Comparison of ENCODE assay signal across 31 mouse cellular contexts in genomic region chr17:30460727-30461349, GRCm38 (mm10).
DNase-seq lines count a peak whose midpoint lies in the region; ATAC-seq and TF ChIP-seq lines count a peak whose summit lies in the region.
"Had no signal": no experiment of that assay in that cellular context is flagged by ENCODE, and none has a peak within 500 bp of the region (broad histone marks: within the 10 kb centered on the region; RNA-seq: fewer than 3 reads in every experiment).

No protein-coding gene starts in this region.

- no peaks in the 10 kb centered on the region for H3K9me3 ChIP-seq in hindbrain, embryonic 13.5 days
- H3K9me3 ChIP-seq in hindbrain, embryonic 10.5 days: no peaks in the 10 kb centered on the region
- H3K9me3 ChIP-seq in midbrain, embryonic 15.5 days: no peaks in the 10 kb centered on the region
- H3K9me3 ChIP-seq in midbrain, embryonic 11.5 days (ENCODE audit: control insufficient read depth, low read length): no peaks in the 10 kb centered on the region
- no peaks in the 10 kb centered on the region for H3K9me3 ChIP-seq in hindbrain, postnatal 0 days (ENCODE audit: low read length)
- H3K9me3 ChIP-seq: embryonic facial prominence, embryonic 12.5 days; kidney, embryonic 15.5 days; limb, embryonic 13.5 days; lung, embryonic 15.5 days; megakaryocyte, embryonic 14.5 days had no signal

- no peak overlapping the region for H3K4me3 ChIP-seq in hindbrain, embryonic 13.5 days
- H3K4me3 ChIP-seq in hindbrain, embryonic 10.5 days: no peak overlapping the region
- no peak overlapping the region for H3K4me3 ChIP-seq in midbrain, embryonic 15.5 days
- H3K4me3 ChIP-seq in midbrain, embryonic 11.5 days (ENCODE audit: low read depth, low read length): no peak overlapping the region
- no peak overlapping the region for H3K4me3 ChIP-seq in hindbrain, postnatal 0 days (ENCODE audit: low read length)
- H3K4me3 ChIP-seq: embryonic facial prominence, embryonic 12.5 days; gastrocnemius, adult 2 months; kidney, embryonic 15.5 days; limb, embryonic 13.5 days; lung, embryonic 15.5 days; megakaryocyte, embryonic 14.5 days had no signal

- no peak for DNase-seq in hindbrain, embryonic 10.5 days (ENCODE audit: low spot score)
- DNase-seq in midbrain, embryonic 11.5 days (ENCODE audit: low spot score, missing footprints): no peak
- peak; percentile 42 for DNase-seq in hindbrain, postnatal 0 days (ENCODE audit: low spot score)
- no peak for DNase-seq in cerebellum, adult 9-10 months
- DNase-seq in adrenal gland, postnatal 10 days: no peak
- DNase-seq: adrenal gland, adult 8-10 months; B cell, adult 2 months; cerebellum, adult 11 months; cerebellum, adult 9-11 months; embryo, embryonic 11 days; gastrocnemius, adult 2 months; gastrocnemius, postnatal 36 days; heart, adult 18-20 months; heart, postnatal 36 days; kidney, adult 18-20 months; kidney, postnatal 25 days; lung, postnatal 36 days; right cerebral cortex, postnatal 4 days; thymus, adult 18-20 months; thymus, postnatal 25 days had no signal

- no peak overlapping the region for H3K4me2 ChIP-seq in hindbrain, embryonic 13.5 days
- H3K4me2 ChIP-seq in midbrain, embryonic 15.5 days: no peak overlapping the region
- no peak overlapping the region for H3K4me2 ChIP-seq in midbrain, embryonic 11.5 days
- no peak overlapping the region for H3K4me2 ChIP-seq in hindbrain, postnatal 0 days (ENCODE audit: low read depth, low read length)
- H3K4me2 ChIP-seq: embryonic facial prominence, embryonic 12.5 days; heart, embryonic 11.5 days; kidney, embryonic 15.5 days; limb, embryonic 13.5 days; liver, embryonic 11.5 days; lung, embryonic 15.5 days had no signal

- TF ChIP-seq CTCF in hindbrain, postnatal 0 days (IDR thresholded peaks at IDR 0.05; ENCODE audit: low read depth): no peak

- WGBS in hindbrain, embryonic 13.5 days: 77% methylated on average over 2 of the region's 2 CpGs
- WGBS in hindbrain, embryonic 10.5 days: 87% methylated on average over 2 of the region's 2 CpGs
- WGBS in midbrain, embryonic 15.5 days: 74% methylated on average over 2 of the region's 2 CpGs
- WGBS in midbrain, embryonic 11.5 days: 91% methylated on average over 2 of the region's 2 CpGs
- WGBS in hindbrain, postnatal 0 days: 66% methylated on average over 2 of the region's 2 CpGs

- no peaks in the 10 kb centered on the region for H3K36me3 ChIP-seq in hindbrain, embryonic 13.5 days
- no peaks in the 10 kb centered on the region for H3K36me3 ChIP-seq in hindbrain, embryonic 10.5 days
- no peaks in the 10 kb centered on the region for H3K36me3 ChIP-seq in midbrain, embryonic 15.5 days (replicated peaks)
- H3K36me3 ChIP-seq in midbrain, embryonic 11.5 days (ENCODE audit: control insufficient read depth, insufficient read depth, low read length): no peaks in the 10 kb centered on the region
- no peaks in the 10 kb centered on the region for H3K36me3 ChIP-seq in hindbrain, postnatal 0 days (ENCODE audit: insufficient read depth, low read length)
- H3K36me3 ChIP-seq: embryonic facial prominence, embryonic 12.5 days; kidney, embryonic 15.5 days; limb, embryonic 13.5 days; lung, embryonic 15.5 days had no signal

- no peak for ATAC-seq in hindbrain, embryonic 13.5 days (ENCODE audit: low FRiP score)
- no peak for ATAC-seq in midbrain, embryonic 15.5 days (replicated peaks)
- no peak for ATAC-seq in midbrain, embryonic 11.5 days (ENCODE audit: low FRiP score)
- ATAC-seq in hindbrain, postnatal 0 days: no peak
- ATAC-seq: inflammation-experienced regulatory T-cells, adult 6 months had no signal

- no peaks in the 10 kb centered on the region for H3K27me3 ChIP-seq in hindbrain, embryonic 13.5 days
- no peaks in the 10 kb centered on the region for H3K27me3 ChIP-seq in hindbrain, embryonic 10.5 days (ENCODE audit: insufficient read depth, poor library complexity, severe bottlenecking)
- H3K27me3 ChIP-seq in midbrain, embryonic 15.5 days (replicated peaks): no peaks in the 10 kb centered on the region
- H3K27me3 ChIP-seq in midbrain, embryonic 11.5 days (ENCODE audit: control insufficient read depth, insufficient read depth, low read length): no peaks in the 10 kb centered on the region
- H3K27me3 ChIP-seq in hindbrain, postnatal 0 days (ENCODE audit: insufficient read depth, low read length): no peaks in the 10 kb centered on the region
- H3K27me3 ChIP-seq: embryonic facial prominence, embryonic 12.5 days; kidney, embryonic 15.5 days; limb, embryonic 13.5 days; lung, embryonic 15.5 days had no signal

- no peak overlapping the region for H3K9ac ChIP-seq in hindbrain, embryonic 13.5 days
- H3K9ac ChIP-seq in midbrain, embryonic 15.5 days: no peak overlapping the region
- no peak overlapping the region for H3K9ac ChIP-seq in midbrain, embryonic 11.5 days (ENCODE audit: low read length)
- no peak overlapping the region for H3K9ac ChIP-seq in hindbrain, postnatal 0 days (replicated peaks; ENCODE audit: low read length)
- H3K9ac ChIP-seq: embryonic facial prominence, embryonic 12.5 days; kidney, embryonic 15.5 days; limb, embryonic 13.5 days; lung, embryonic 15.5 days had no signal

- H3K4me1 ChIP-seq in hindbrain, embryonic 13.5 days (replicated peaks): peaks cover 71% of the 10 kb centered on the region
- H3K4me1 ChIP-seq in hindbrain, embryonic 10.5 days (replicated peaks): peaks cover 46% of the 10 kb centered on the region
- peaks cover 46% of the 10 kb centered on the region for H3K4me1 ChIP-seq in midbrain, embryonic 15.5 days
- H3K4me1 ChIP-seq in midbrain, embryonic 11.5 days (ENCODE audit: control insufficient read depth, insufficient read depth, low read length): peaks cover 12% of the 10 kb centered on the region
- H3K4me1 ChIP-seq in hindbrain, postnatal 0 days (ENCODE audit: insufficient read depth, low read length): peaks cover 11% of the 10 kb centered on the region
- H3K4me1 ChIP-seq: embryonic facial prominence, embryonic 12.5 days had no signal

- H3K27ac ChIP-seq in hindbrain, embryonic 13.5 days: peak overlapping the region; percentile 69
- no peak overlapping the region for H3K27ac ChIP-seq in hindbrain, embryonic 10.5 days
- H3K27ac ChIP-seq in midbrain, embryonic 15.5 days: 0 out of 2 replicates have a peak overlapping the region, but pooled peaks have one; percentile 17
- H3K27ac ChIP-seq in midbrain, embryonic 11.5 days (ENCODE audit: low read depth, low read length): no peak overlapping the region
- H3K27ac ChIP-seq in hindbrain, postnatal 0 days: no peak overlapping the region
- H3K27ac ChIP-seq: embryonic facial prominence, embryonic 12.5 days; gastrocnemius, adult 2 months; kidney, embryonic 15.5 days; limb, embryonic 13.5 days; lung, embryonic 15.5 days; stomach, postnatal 0 days had no signal

Comparison
In these comparisons a context has a peak if more than half of its experiments do, and no peak if none do; other contexts are left out.
1. H3K27ac ChIP-seq: peak in hindbrain, embryonic 13.5 days (single experiment) and midbrain, embryonic 15.5 days (single experiment); none in hindbrain, embryonic 10.5 days (single experiment), midbrain, embryonic 11.5 days (single experiment) and hindbrain, postnatal 0 days (single experiment).